Mouse (Mus musculus) brain, embryonic 14.5 days (tissue): ENCODE results near the gene Gpr158.

Experiments used
- CTCF ChIP-seq: fragments of 200-500 bp; IDR thresholded peaks from 2 replicates; pipeline ENCODE4 v1.5.1; 2012; ENCODE audit warnings: inconsistent platforms, mild to moderate bottlenecking, moderate library complexity, borderline replicate concordance; ENCODE audit not compliant: insufficient read depth, insufficient read length; ENCODE audit errors: extremely low read depth
- POLR2A ChIP-seq: fragments of 200-500 bp; IDR thresholded peaks from 2 replicates; pipeline ENCODE4 v1.6.1; 2012; ENCODE audit warnings: mild to moderate bottlenecking, inconsistent platforms, borderline replicate concordance; ENCODE audit not compliant: poor library complexity, insufficient read depth, insufficient read length, severe bottlenecking; ENCODE audit errors: extremely low read depth

GRCm38 (mm10) chr2:21530750-21531149 lies 163.4 kb downstream of the Gpr158 start:
- TF ChIP-seq CTCF (no peak), POLR2A (no peak)
